Mouse (Mus musculus) intestine, embryonic 16.5 days (tissue): ENCODE data around the gene Scoc. TPM values are rescaled to one million over a fixed set of nuclear protein-coding genes. Genes with fewer than 3 reads are reported as not detected.

Source experiments
- ATAC-seq: fragments of 200-750 bp; cut with Nextera tagmentation; 2 replicates; pipeline ENCODE4 v1.8.0; 2017; ENCODE audit warnings: moderate TSS enrichment, moderate library complexity
- H3K27ac ChIP-seq: fragments of 300-500 bp; sonication (generic); 2 replicates; pipeline ENCODE4 v1.5.1; 2014; ENCODE audit warnings: mild to moderate bottlenecking, low read length
- H3K27me3 ChIP-seq: fragments of 300-500 bp; sonication (generic); replicated peaks from 2 replicates; pipeline ENCODE4 v1.6.1; 2014; ENCODE audit warnings: low read length, control low read depth, mixed read lengths; ENCODE audit not compliant: control insufficient read depth, insufficient read depth
- H3K36me3 ChIP-seq: fragments of 300-500 bp; sonication (generic); 2 replicates; pipeline ENCODE4 v1.6.1; 2014; ENCODE audit warnings: low read length, control low read depth; ENCODE audit not compliant: control insufficient read depth, insufficient read depth
- H3K4me1 ChIP-seq: fragments of 300-500 bp; sonication (generic); 2 replicates; pipeline ENCODE4 v1.6.1; 2014; ENCODE audit warnings: low read length, control low read depth, mixed read lengths; ENCODE audit not compliant: control insufficient read depth, insufficient read depth
- H3K4me2 ChIP-seq: fragments of 300-500 bp; sonication (generic); 2 replicates; pipeline ENCODE4 v1.6.1; 2014; ENCODE audit warnings: low read depth, low read length, control low read depth
- H3K4me3 ChIP-seq: fragments of 300-500 bp; sonication (generic); 2 replicates; pipeline ENCODE4 v1.5.1; 2014; ENCODE audit warnings: mild to moderate bottlenecking, low read length
- H3K9ac ChIP-seq: fragments of 300-500 bp; sonication (generic); 2 replicates; pipeline ENCODE4 v1.6.1; 2014; ENCODE audit warnings: low read depth, low read length
- H3K9me3 ChIP-seq: fragments of 300-500 bp; sonication (generic); 2 replicates; pipeline ENCODE4 v1.6.1; 2016; ENCODE audit warnings: low read length, control low read depth; ENCODE audit not compliant: control insufficient read depth
- WGBS: fragments of 180-500 bp; shearing (Covaris S2); extraction: QIAGEN DNeasy Blood & Tissue Kit; methylation state at CpG from one replicate; pipeline ENCODE4 v1.1.7; 2014; 5-methylcytosine and 5-hydroxymethylcytosine counted together
- polyA plus RNA-seq: library from polyadenylated mRNA; unstranded; fragments of >200 nt; fragmentation: Nextera tagmentation; extraction: Ambion mirVana; gene quantifications from 2 replicates; pipeline ENCODE4 v1.2.1, GENCODE M21; 2015

Scoc gene
- polyA plus RNA-seq = 99.2 and 106 TPM in 2 replicates

DNA sequence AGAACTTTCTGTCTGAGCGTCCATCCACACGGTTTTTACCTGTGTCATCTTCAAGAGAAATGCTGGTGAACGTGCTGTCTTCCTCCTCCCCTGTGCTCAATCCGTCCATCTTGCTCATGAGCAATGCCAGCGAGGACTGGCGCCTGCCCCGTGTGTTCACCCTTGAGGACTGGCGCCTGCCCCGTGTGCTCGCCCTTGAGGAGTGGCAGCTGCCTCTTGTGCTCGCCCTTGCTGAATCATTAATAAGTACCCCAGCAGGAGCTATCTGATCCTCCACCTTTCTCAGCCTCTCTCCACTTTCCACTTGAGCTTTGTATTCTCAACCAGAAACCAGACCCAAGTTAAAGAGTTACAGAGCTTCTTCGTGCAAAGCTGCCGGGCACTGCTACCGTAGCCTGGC lies at the start of gene Scoc:
Gene Scoc (minus strand): TSS at position 170 of the 400 bp plus-strand sequence.
- Histone ChIP-seq H3K9ac (0 out of 2 replicates have a peak within 1 kb of the TSS, but pooled peaks have one; percentile 32), H3K27ac (peak within 1 kb of the TSS; percentile 80)
- 50% methylated on average over 14 of the region's 14 CpGs for WGBS

DNA sequence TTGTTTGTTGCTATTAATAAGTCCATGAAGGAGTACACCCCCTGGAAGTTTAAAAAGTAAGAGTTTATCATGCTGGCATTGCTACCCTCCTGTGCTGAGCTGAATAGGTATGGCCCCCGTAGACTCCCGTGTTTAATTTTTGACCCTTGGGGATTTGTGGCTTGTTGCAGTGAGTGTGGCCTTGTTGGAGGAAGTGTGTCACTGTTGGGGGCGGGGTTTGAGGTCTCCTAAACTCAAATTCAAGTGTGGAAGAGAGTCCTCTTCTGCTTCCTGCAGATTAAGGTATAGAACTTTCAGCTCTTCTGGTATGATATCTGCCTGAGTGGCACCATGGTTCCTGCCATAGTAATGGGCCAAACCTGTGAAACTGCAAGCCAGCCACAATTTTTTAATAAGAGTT lies 1.4 kb upstream of the Scoc start:
- Histone ChIP-seq H3K4me1 (no peaks in the 10 kb centered on the region), H3K9ac (no peak overlapping the region), H3K27me3 (no peaks in the 10 kb centered on the region), H3K27ac (no peak overlapping the region), H3K4me2 (no peak overlapping the region), H3K36me3 (no peaks in the 10 kb centered on the region), H3K9me3 (no peaks in the 10 kb centered on the region), H3K4me3 (no peak overlapping the region)
- 82% methylated on average over 3 of the region's 3 CpGs for WGBS
- ATAC-seq = no peak

More for the DNA sequence above, at the start of gene Scoc:
- Histone ChIP-seq H3K27me3 (no peaks in the 10 kb centered on the region), H3K4me2 (peak within 1 kb of the TSS; percentile 43), H3K36me3 (no peaks in the 10 kb centered on the region), H3K4me1 (no peaks in the 10 kb centered on the region), H3K9me3 (no peaks in the 10 kb centered on the region), H3K4me3 (peak within 1 kb of the TSS; percentile 27)
- ATAC-seq = peak; percentile 92

- WGBS = 36% methylated on average over 6 of the region's 6 CpGs
- peak; percentile 89 for ATAC-seq
- Histone ChIP-seq H3K4me3 (peak overlapping the region; percentile 27), H3K36me3 (no peaks in the 10 kb centered on the region), H3K9me3 (no peaks in the 10 kb centered on the region), H3K27me3 (no peaks in the 10 kb centered on the region), H3K4me1 (no peaks in the 10 kb centered on the region), H3K9ac (0 out of 2 replicates have a peak overlapping the region, but pooled peaks have one; percentile 32), H3K27ac (peak overlapping the region; percentile 80), H3K4me2 (peak overlapping the region; percentile 43)
Measured at GRCm38 (mm10) chr8:83457121-83457520, 1.1 kb downstream of the Scoc start.

DNA sequence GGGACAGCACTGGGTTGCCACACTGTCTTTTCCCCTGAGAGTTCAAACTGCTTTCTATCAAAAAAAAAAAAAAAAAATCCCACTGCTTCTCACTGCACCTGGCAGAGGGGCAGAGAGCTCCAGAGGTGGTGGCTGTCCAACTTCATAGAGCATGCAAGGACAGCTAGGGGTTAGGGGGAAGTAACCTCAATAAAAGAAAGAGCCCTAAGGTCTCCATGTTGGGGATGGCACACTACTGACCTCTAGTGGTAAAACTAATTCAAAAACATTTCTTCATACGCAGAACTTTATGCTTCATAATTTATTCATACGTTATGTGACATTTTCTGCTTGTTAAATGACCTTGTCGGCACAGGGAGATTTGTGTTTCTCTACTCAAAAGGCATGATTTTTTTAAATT lies 7.1 kb downstream of the Scoc start:
- 23% methylated on average over 3 of the region's 3 CpGs for WGBS
- Histone ChIP-seq H3K9ac (no peak overlapping the region), H3K4me1 (no peaks in the 10 kb centered on the region), H3K27ac (no peak overlapping the region), H3K4me3 (no peak overlapping the region), H3K36me3 (no peaks in the 10 kb centered on the region), H3K4me2 (no peak overlapping the region), H3K27me3 (no peaks in the 10 kb centered on the region), H3K9me3 (no peaks in the 10 kb centered on the region)
- ATAC-seq = no peak

DNA sequence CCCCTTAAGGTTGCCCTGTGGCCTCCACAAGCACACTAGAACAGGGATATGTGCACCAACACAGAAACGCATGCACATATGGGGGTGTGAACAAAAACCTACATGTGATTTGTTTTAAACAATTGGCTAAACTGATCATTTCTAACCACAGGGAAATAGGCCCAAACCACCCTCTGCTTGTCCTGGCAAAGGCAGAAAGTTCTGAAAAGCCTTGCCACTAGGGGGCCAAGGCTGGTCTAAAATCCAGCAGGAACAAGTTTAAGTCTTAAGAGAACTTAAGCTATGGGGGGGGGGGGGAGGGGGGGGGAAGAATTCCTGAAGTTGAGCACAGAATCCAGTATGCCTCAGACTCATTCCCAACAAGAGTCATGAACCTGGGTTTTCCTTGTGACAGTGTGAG lies 8.2 kb downstream of the Scoc start:
- Histone ChIP-seq H3K4me2 (no peak overlapping the region), H3K4me3 (no peak overlapping the region), H3K9me3 (no peaks in the 10 kb centered on the region), H3K4me1 (no peaks in the 10 kb centered on the region), H3K9ac (no peak overlapping the region), H3K36me3 (no peaks in the 10 kb centered on the region), H3K27me3 (no peaks in the 10 kb centered on the region), H3K27ac (no peak overlapping the region)
- 84% methylated on average over 1 of the region's 1 CpGs for WGBS
- no peak for ATAC-seq

GRCm38 (mm10) chr8:83443052-83443400 lies 15.2 kb downstream of the Scoc start:
- Histone ChIP-seq H3K27ac (0 out of 2 replicates have a peak overlapping the region, but pooled peaks have one; percentile 45), H3K4me2 (peak overlapping the region; percentile 45), H3K36me3 (no peaks in the 10 kb centered on the region), H3K4me3 (peak overlapping the region; percentile 83), H3K9ac (0 out of 2 replicates have a peak overlapping the region, but pooled peaks have one; percentile 54), H3K27me3 (no peaks in the 10 kb centered on the region), H3K9me3 (no peaks in the 10 kb centered on the region), H3K4me1 (peaks cover 8% of the 10 kb centered on the region)
- no peak for ATAC-seq
- 37% methylated on average over 5 of the region's 5 CpGs for WGBS

DNA sequence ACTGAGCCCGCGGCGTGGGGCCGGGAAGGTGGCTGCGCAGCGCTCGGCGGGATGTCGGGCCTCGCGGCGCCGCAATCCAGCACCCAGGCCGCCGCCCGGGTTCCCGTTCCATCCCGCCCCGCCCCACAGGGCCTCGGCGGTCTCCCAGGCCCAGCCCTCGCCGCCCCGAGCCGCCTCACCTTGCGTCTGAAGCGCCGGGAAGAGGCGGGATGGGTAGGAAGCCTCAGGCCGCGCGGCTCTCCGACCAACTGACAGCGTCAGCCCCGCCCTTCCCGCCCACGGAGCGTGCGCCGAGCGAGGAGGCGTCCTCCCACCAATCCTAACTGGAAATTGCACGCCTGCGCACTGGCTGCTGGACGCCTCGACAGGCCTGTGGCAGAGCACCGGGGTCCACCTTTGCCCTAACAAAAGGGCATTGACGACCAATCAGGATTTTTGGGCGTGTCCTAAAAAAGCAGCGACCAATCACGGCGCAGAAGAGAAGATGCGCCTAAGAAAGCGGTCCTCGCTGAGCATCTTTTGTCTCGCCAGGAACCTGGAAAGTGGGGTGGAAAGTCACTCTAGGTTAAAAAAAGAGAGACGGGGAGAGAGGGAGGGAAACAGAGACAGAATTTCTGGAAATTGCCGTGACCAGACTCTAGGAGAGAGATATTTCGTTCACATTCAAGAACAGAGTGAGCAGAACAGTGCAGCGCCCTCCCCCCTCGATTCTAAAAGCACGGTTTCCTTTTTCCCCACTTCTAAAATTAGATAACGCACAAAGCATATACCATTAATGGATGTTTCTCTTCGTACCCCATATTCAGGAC lies 15.7 kb downstream of the Scoc start:
- peak overlapping the region; percentile 87 for H3K27ac ChIP-seq
- H3K36me3 ChIP-seq = no peaks in the 10 kb centered on the region
- WGBS = under 1% methylated on average over 57 of the region's 64 CpGs
- peak overlapping the region; percentile 90 for H3K9ac ChIP-seq
- no peaks in the 10 kb centered on the region for H3K9me3 ChIP-seq
- no peaks in the 10 kb centered on the region for H3K27me3 ChIP-seq
- ATAC-seq = peak; percentile 100
- H3K4me2 ChIP-seq = peak overlapping the region; percentile 73
- peak overlapping the region; percentile 83 for H3K4me3 ChIP-seq
- peaks cover 8% of the 10 kb centered on the region for H3K4me1 ChIP-seq

GRCm38 (mm10) chr8:83441656-83442242 lies 16.4 kb downstream of the Scoc start:
- Histone ChIP-seq H3K4me1 (peaks cover 8% of the 10 kb centered on the region), H3K27me3 (no peaks in the 10 kb centered on the region), H3K36me3 (no peaks in the 10 kb centered on the region), H3K9ac (peak overlapping the region; percentile 90), H3K9me3 (no peaks in the 10 kb centered on the region), H3K27ac (peak overlapping the region; percentile 87), H3K4me3 (peak overlapping the region; percentile 83), H3K4me2 (peak overlapping the region; percentile 73)
- ATAC-seq = no peak
- 2% methylated on average over 29 of the region's 29 CpGs for WGBS

GRCm38 (mm10) chr8:83437077-83437476 lies 21.1 kb downstream of the Scoc start:
- Histone ChIP-seq H3K4me3 (no peak overlapping the region), H3K4me1 (peaks cover 5% of the 10 kb centered on the region; the same call in 1 of the 2 replicates), H3K9me3 (no peaks in the 10 kb centered on the region), H3K9ac (no peak overlapping the region), H3K36me3 (no peaks in the 10 kb centered on the region), H3K27me3 (no peaks in the 10 kb centered on the region), H3K4me2 (no peak overlapping the region), H3K27ac (no peak overlapping the region)
- WGBS = 69% methylated on average over 1 of the region's 1 CpGs
- ATAC-seq = no peak
